Mouse (Mus musculus): ENCODE data around the gene Tapbp. TPM values are rescaled to one million over a fixed set of nuclear protein-coding genes. Genes with fewer than 3 reads are reported as not detected.

Tapbp gene
- polyA plus RNA-seq, 1 experiment from 2014 or later: 29.6 TPM

- Histone ChIP-seq H3K27me3 (ENCODE audit: control insufficient read depth, insufficient read depth, low read length) (no peaks in the 10 kb centered on the region), H3K27ac (no peak overlapping the region), H3K9me3 (ENCODE audit: control insufficient read depth, low read length) (no peaks in the 10 kb centered on the region), H3K4me1 (replicated peaks; ENCODE audit: control insufficient read depth, insufficient read depth, low read length) (peaks cover 18% of the 10 kb centered on the region), H3K4me3 (replicated peaks; ENCODE audit: low read length) (no peak overlapping the region), H3K36me3 (replicated peaks; ENCODE audit: control insufficient read depth, insufficient read depth) (peaks cover 52% of the 10 kb centered on the region), H3K4me2 (replicated peaks) (no peak overlapping the region), H3K9ac (no peak overlapping the region)
- DNase-seq (ENCODE audit: low spot score) (no peak), ATAC-seq (ENCODE audit: low FRiP score) (no peak)
- WGBS: 89% methylated on average over 21 of the region's 21 CpGs
These were observed 19.8 kb downstream of the Tapbp start for GRCm38 (mm10) chr17:33935422-33936055.

DNA sequence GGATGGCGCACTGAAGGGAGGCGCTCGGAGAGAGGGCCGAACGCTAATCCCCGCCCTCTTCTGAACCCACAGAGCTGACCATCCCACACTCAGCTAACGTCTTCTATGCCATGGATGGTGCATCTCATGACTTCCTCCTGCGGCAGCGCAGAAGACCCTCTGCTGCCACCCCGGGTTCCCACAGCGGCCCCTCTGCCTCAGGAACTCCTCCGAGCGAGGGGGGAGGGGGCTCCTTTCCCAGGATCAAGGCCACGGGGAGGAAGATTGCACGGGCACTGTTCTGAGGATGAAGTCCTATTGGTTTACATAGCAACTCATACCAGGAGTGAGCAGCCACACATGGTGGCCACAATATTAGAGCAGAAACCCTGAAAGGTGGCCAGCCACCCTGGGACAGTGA lies 21.3 kb downstream of the Tapbp start:
- Histone ChIP-seq H3K36me3 (replicated peaks; ENCODE audit: control insufficient read depth, insufficient read depth) (peaks cover 52% of the 10 kb centered on the region), H3K4me3 (replicated peaks; ENCODE audit: low read length) (no peak overlapping the region), H3K27ac (no peak overlapping the region), H3K9ac (no peak overlapping the region), H3K4me2 (replicated peaks) (no peak overlapping the region), H3K4me1 (replicated peaks; ENCODE audit: control insufficient read depth, insufficient read depth, low read length) (peaks cover 16% of the 10 kb centered on the region), H3K27me3 (ENCODE audit: control insufficient read depth, insufficient read depth, low read length) (no peaks in the 10 kb centered on the region), H3K9me3 (ENCODE audit: control insufficient read depth, low read length) (no peaks in the 10 kb centered on the region)
- 85% methylated on average over 15 of the region's 15 CpGs for WGBS
- ATAC-seq (ENCODE audit: low FRiP score) (no peak), DNase-seq (ENCODE audit: low spot score) (no peak)

- Histone ChIP-seq H3K4me1 (replicated peaks; ENCODE audit: control insufficient read depth, insufficient read depth, low read length) (peaks cover 16% of the 10 kb centered on the region), H3K4me3 (replicated peaks; ENCODE audit: low read length) (no peak overlapping the region), H3K9me3 (ENCODE audit: control insufficient read depth, low read length) (no peaks in the 10 kb centered on the region), H3K9ac (no peak overlapping the region), H3K27me3 (ENCODE audit: control insufficient read depth, insufficient read depth, low read length) (no peaks in the 10 kb centered on the region), H3K36me3 (replicated peaks; ENCODE audit: control insufficient read depth, insufficient read depth) (peaks cover 50% of the 10 kb centered on the region), H3K27ac (no peak overlapping the region), H3K4me2 (replicated peaks) (0 out of 2 replicates have a peak overlapping the region, but pooled peaks have one; percentile 84)
- no peak for DNase-seq (ENCODE audit: low spot score)
- ATAC-seq (ENCODE audit: low FRiP score): no peak
- 83% methylated on average over 11 of the region's 11 CpGs for WGBS
These were observed 23.1 kb downstream of the Tapbp start for GRCm38 (mm10) chr17:33938783-33939182.

- Histone ChIP-seq H3K27ac (0 out of 2 replicates have a peak within 1 kb of the TSS, but pooled peaks have one; percentile 0), H3K4me2 (replicated peaks) (peak within 1 kb of the TSS; percentile 84), H3K4me1 (replicated peaks; ENCODE audit: control insufficient read depth, insufficient read depth, low read length) (peaks cover 16% of the 10 kb centered on the region), H3K27me3 (ENCODE audit: control insufficient read depth, insufficient read depth, low read length) (no peaks in the 10 kb centered on the region), H3K9ac (peak within 1 kb of the TSS; percentile 70), H3K9me3 (ENCODE audit: control insufficient read depth, low read length) (no peaks in the 10 kb centered on the region), H3K36me3 (replicated peaks; ENCODE audit: control insufficient read depth, insufficient read depth) (peaks cover 52% of the 10 kb centered on the region), H3K4me3 (replicated peaks; ENCODE audit: low read length) (peak within 1 kb of the TSS; percentile 87)
- ATAC-seq (ENCODE audit: low FRiP score) (peak; percentile 90), DNase-seq (ENCODE audit: low spot score) (peak; percentile 95)
- under 1% methylated on average over 36 of the region's 36 CpGs for WGBS
These were observed 24.6 kb downstream of the Tapbp start, which contains the start of the genes Pfdn6 and Wdr46 for GRCm38 (mm10) chr17:33940206-33940805. TSS of gene Pfdn6 (minus strand) at chr17:33940343. TSS of gene Wdr46 (plus strand) at chr17:33940660.

DNA sequence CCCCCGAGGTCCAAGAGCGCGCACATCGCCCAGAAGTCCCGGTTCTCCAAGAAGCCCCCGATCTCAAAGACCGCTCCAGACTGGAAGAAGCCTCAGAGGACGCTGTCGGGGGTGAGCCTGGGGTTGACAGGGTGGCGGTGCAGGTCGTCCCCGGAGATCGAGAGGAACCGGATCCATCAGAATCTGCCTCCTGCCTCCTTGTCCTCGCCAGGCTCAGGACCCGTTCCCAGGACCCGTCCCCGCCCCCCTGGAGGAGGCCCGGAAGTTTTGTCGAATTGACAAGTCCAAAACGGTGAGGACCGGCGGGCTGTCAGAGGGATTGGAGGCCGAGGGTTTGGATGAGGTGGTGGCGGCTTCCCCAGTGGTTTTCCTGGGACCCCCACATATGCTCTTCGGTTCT lies 25.3 kb downstream of the Tapbp start:
- Histone ChIP-seq H3K4me2 (replicated peaks) (peak overlapping the region; percentile 84), H3K4me3 (replicated peaks; ENCODE audit: low read length) (peak overlapping the region; percentile 87), H3K9me3 (ENCODE audit: control insufficient read depth, low read length) (no peaks in the 10 kb centered on the region), H3K27me3 (ENCODE audit: control insufficient read depth, insufficient read depth, low read length) (no peaks in the 10 kb centered on the region), H3K9ac (peak overlapping the region; percentile 70), H3K36me3 (replicated peaks; ENCODE audit: control insufficient read depth, insufficient read depth) (peaks cover 52% of the 10 kb centered on the region), H3K4me1 (replicated peaks; ENCODE audit: control insufficient read depth, insufficient read depth, low read length) (peaks cover 16% of the 10 kb centered on the region), H3K27ac (no peak overlapping the region)
- ATAC-seq (ENCODE audit: low FRiP score) (no peak), DNase-seq (ENCODE audit: low spot score) (no peak)
- 2% methylated on average over 26 of the region's 26 CpGs for WGBS

DNA sequence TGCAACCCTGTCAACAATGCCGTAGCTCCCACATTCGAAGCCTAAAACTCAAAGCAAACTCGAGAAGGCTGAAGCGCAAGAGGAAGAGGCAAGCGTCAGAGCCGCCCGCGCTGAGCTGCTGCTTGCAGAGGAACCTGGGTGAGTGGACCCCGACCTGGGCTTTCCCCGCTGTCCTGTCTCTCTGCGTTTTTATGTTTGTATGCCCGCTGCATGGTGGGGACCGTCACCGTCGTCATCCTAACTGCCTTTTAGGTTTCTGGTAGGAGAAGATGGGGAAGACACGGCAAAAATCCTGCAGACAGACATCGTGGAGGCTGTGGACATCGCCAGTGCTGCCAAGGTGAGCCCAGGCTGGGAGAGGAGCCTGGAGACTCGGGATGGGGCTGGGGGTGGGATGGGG lies 25.7 kb downstream of the Tapbp start:
- H3K27me3 ChIP-seq (ENCODE audit: control insufficient read depth, insufficient read depth, low read length): no peaks in the 10 kb centered on the region
- H3K4me3 ChIP-seq (replicated peaks; ENCODE audit: low read length): peak overlapping the region; percentile 87
- peak overlapping the region; percentile 84 for H3K4me2 ChIP-seq (replicated peaks)
- peaks cover 55% of the 10 kb centered on the region for H3K36me3 ChIP-seq (replicated peaks; ENCODE audit: control insufficient read depth, insufficient read depth)
- H3K27ac ChIP-seq: no peak overlapping the region
- no peaks in the 10 kb centered on the region for H3K9me3 ChIP-seq (ENCODE audit: control insufficient read depth, low read length)
- H3K9ac ChIP-seq: peak overlapping the region; percentile 70
- 63% methylated on average over 19 of the region's 19 CpGs for WGBS
- H3K4me1 ChIP-seq (replicated peaks; ENCODE audit: control insufficient read depth, insufficient read depth, low read length): peaks cover 16% of the 10 kb centered on the region
- DNase-seq (ENCODE audit: low spot score): no peak
- ATAC-seq (ENCODE audit: low FRiP score): no peak

DNA sequence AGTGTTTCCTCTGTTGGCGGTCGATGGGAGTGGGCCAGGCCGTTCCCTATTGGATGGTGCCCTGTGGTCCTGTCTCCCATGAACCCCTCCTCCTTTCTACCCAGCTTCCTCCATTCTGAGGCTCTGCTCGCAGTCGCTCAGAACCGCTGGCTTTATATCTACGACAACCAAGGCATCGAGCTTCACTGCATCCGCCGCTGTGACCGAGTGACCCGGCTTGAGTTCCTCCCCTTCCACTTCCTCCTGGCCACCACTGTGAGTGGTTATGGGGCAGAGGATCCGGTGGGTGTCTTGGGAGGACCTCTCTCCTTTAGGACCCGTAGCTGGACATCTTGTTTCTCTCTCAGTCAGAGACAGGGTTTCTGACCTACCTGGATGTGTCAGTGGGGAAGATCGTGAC lies 27.8 kb downstream of the Tapbp start:
- Histone ChIP-seq H3K36me3 (replicated peaks; ENCODE audit: control insufficient read depth, insufficient read depth) (peaks cover 53% of the 10 kb centered on the region), H3K27me3 (ENCODE audit: control insufficient read depth, insufficient read depth, low read length) (no peaks in the 10 kb centered on the region), H3K9ac (no peak overlapping the region), H3K4me2 (replicated peaks) (no peak overlapping the region), H3K4me1 (replicated peaks; ENCODE audit: control insufficient read depth, insufficient read depth, low read length) (peaks cover 16% of the 10 kb centered on the region), H3K9me3 (ENCODE audit: control insufficient read depth, low read length) (no peaks in the 10 kb centered on the region), H3K4me3 (replicated peaks; ENCODE audit: low read length) (no peak overlapping the region), H3K27ac (no peak overlapping the region)
- no peak for DNase-seq (ENCODE audit: low spot score)
- no peak for ATAC-seq (ENCODE audit: low FRiP score)
- WGBS: 95% methylated on average over 15 of the region's 15 CpGs

DNA sequence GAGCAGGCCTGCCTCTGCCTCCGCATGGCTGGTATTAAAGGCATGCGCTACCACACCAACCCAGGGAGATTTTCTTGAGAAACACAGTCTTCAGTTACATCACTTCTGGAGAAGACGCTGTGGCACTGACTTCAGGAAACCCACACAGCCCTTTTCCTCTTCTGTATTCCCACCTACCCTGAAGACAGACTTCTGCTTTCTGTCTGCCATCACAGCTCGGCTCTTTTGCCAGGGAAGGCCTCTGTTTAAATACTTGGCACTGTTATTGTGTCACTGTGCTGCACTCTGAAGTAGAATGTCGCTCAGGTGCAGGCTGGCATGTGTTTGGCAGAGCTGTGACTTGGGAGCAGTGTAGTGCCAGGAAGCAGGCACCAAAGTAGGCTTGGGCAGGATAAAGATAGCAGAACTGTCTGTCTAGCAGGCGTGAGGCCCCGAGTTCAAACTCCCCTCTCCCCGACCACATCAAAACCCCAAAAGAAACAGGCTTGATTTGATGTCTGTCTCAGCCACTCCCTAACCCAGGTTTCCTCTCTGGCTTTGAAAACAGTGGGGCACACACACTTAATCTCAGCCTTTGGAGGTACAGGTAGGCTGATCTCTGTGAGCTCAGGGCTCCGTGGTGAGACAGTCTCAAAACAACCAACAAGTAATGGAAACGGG lies 31.9 kb downstream of the Tapbp start:
- Histone ChIP-seq H3K27ac (no peak overlapping the region), H3K4me3 (replicated peaks; ENCODE audit: low read length) (no peak overlapping the region), H3K36me3 (replicated peaks; ENCODE audit: control insufficient read depth, insufficient read depth) (peaks cover 80% of the 10 kb centered on the region), H3K27me3 (ENCODE audit: control insufficient read depth, insufficient read depth, low read length) (no peaks in the 10 kb centered on the region), H3K4me1 (replicated peaks; ENCODE audit: control insufficient read depth, insufficient read depth, low read length) (peaks cover 23% of the 10 kb centered on the region), H3K4me2 (replicated peaks) (no peak overlapping the region), H3K9me3 (ENCODE audit: control insufficient read depth, low read length) (no peaks in the 10 kb centered on the region), H3K9ac (no peak overlapping the region)
- 94% methylated on average over 10 of the region's 10 CpGs for WGBS
- no peak for DNase-seq (ENCODE audit: low spot score)
- no peak for ATAC-seq (ENCODE audit: low FRiP score)

GRCm38 (mm10) chr17:33948090-33948904 lies 32.6 kb downstream of the Tapbp start:
- Histone ChIP-seq H3K4me3 (replicated peaks; ENCODE audit: low read length) (no peak overlapping the region), H3K27me3 (ENCODE audit: control insufficient read depth, insufficient read depth, low read length) (no peaks in the 10 kb centered on the region), H3K9ac (no peak overlapping the region), H3K4me2 (replicated peaks) (no peak overlapping the region), H3K9me3 (ENCODE audit: control insufficient read depth, low read length) (no peaks in the 10 kb centered on the region), H3K27ac (no peak overlapping the region), H3K36me3 (replicated peaks; ENCODE audit: control insufficient read depth, insufficient read depth) (peaks cover 81% of the 10 kb centered on the region), H3K4me1 (replicated peaks; ENCODE audit: control insufficient read depth, insufficient read depth, low read length) (peaks cover 23% of the 10 kb centered on the region)
- 89% methylated on average over 22 of the region's 22 CpGs for WGBS
- DNase-seq (ENCODE audit: low spot score) (no peak), ATAC-seq (ENCODE audit: low FRiP score) (no peak)
